Comparison of ENCODE assay signal across 27 mouse cellular contexts in the genomic region with DNA sequence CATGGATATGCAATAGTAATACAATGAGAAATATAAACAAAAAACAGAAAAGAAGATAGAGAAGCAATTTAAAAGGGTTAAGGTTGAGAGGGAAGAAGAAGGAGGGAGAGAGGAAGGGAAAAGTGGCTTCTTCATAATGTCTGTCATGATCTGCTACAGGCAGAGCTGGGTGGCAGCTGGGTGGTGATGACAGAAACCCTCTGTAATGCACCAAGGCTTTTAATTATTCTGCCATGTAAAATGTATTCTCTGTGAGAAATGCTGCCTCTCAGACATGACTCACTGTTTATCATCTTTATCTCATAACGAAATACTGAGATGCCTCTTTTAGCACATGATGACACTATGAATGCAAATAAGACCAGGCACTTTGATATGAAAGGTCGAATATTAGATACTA.
"Had no signal": no experiment of that assay in that cellular context is flagged by ENCODE, and none has a peak within 500 bp of the region (broad histone marks: within the 10 kb centered on the region; RNA-seq: fewer than 3 reads in every experiment).

No protein-coding gene starts in this region.

- H3K4me1 ChIP-seq: heart, embryonic 10.5 days; heart, embryonic 12.5 days; hindbrain, embryonic 10.5 days; intestine, embryonic 15.5 days; limb, embryonic 10.5 days; limb, embryonic 12.5 days; liver, embryonic 13.5 days had no signal

- H3K9me3 ChIP-seq: heart, embryonic 10.5 days; heart, embryonic 12.5 days; hindbrain, embryonic 10.5 days; intestine, embryonic 15.5 days; limb, embryonic 10.5 days; limb, embryonic 12.5 days; liver, embryonic 13.5 days had no signal

- H3K4me3 ChIP-seq: gastrocnemius, adult 2 months; heart, embryonic 10.5 days; heart, embryonic 12.5 days; hindbrain, embryonic 10.5 days; intestine, embryonic 15.5 days; layer of hippocampus, adult 2 months; limb, embryonic 10.5 days; limb, embryonic 12.5 days; liver, embryonic 13.5 days had no signal

- ATAC-seq: hindbrain, embryonic 16.5 days; inflammation-experienced regulatory T-cells, adult 6 months; intestine, embryonic 15.5 days; intestine, postnatal 0 days had no signal

- H3K27ac ChIP-seq: gastrocnemius, adult 2 months; heart, embryonic 10.5 days; hindbrain, embryonic 10.5 days; hindbrain, embryonic 14.5 days; intestine, embryonic 15.5 days; layer of hippocampus, adult 2 months; limb, embryonic 10.5 days; limb, embryonic 12.5 days; liver, embryonic 13.5 days had no signal

- DNase-seq: gastrocnemius, adult 2 months; gastrocnemius, postnatal 10 days; gastrocnemius, postnatal 25 days; heart, adult 18-20 months; heart, postnatal 10 days; heart, postnatal 4 days; kidney, adult 18-20 months; kidney, adult 8-10 months; kidney, postnatal 10 days; kidney, postnatal 25 days; kidney, postnatal 4 days; layer of hippocampus, adult 9-11 months; layer of hippocampus, postnatal 36 days; liver; liver, embryonic 13.5 days had no signal

- H3K27me3 ChIP-seq: heart, embryonic 12.5 days; intestine, embryonic 15.5 days; limb, embryonic 12.5 days; liver, embryonic 13.5 days had no signal

- H3K9ac ChIP-seq: heart, embryonic 12.5 days; hindbrain, embryonic 14.5 days; intestine, embryonic 15.5 days; limb, embryonic 12.5 days; liver, embryonic 13.5 days had no signal

- H3K4me2 ChIP-seq: heart, embryonic 12.5 days; hindbrain, embryonic 14.5 days; intestine, embryonic 15.5 days; limb, embryonic 12.5 days; liver, embryonic 11.5 days; liver, embryonic 13.5 days had no signal

- H3K36me3 ChIP-seq: heart, embryonic 10.5 days; heart, embryonic 12.5 days; hindbrain, embryonic 10.5 days; intestine, embryonic 15.5 days; limb, embryonic 10.5 days; limb, embryonic 12.5 days; liver, embryonic 13.5 days had no signal
